Mouse (Mus musculus) limb, embryonic 14.5 days (tissue): ENCODE results near the gene Sh3bgrl. TPM values are rescaled to one million over a fixed set of nuclear protein-coding genes. Genes with fewer than 3 reads are reported as not detected.

Experiments used
- ATAC-seq: fragments of 200-750 bp; cut with Nextera tagmentation; 2 replicates; pipeline ENCODE4 v1.8.0; 2017; ENCODE audit warnings: low read depth, moderate number of reproducible peaks, moderate TSS enrichment; ENCODE audit not compliant: low FRiP score
- DNase-seq: peaks from one replicate; pipeline ENCODE4 v3.0.0-alpha.2; 2015; ENCODE audit warnings: low spot score
- H3K27ac ChIP-seq: fragments of 300-500 bp; sonication (generic); replicated peaks from 2 replicates; pipeline ENCODE4 v1.5.1; 2014; ENCODE audit warnings: low read depth, mild to moderate bottlenecking, low read length, moderate library complexity, mixed read lengths
- H3K27me3 ChIP-seq: fragments of 300-500 bp; sonication (generic); 2 replicates; pipeline ENCODE4 v1.6.1; 2014; ENCODE audit warnings: low read length, mixed read lengths; ENCODE audit not compliant: control insufficient read depth, insufficient read depth
- H3K36me3 ChIP-seq: fragments of 300-500 bp; sonication (generic); 2 replicates; pipeline ENCODE4 v1.6.1; 2014; ENCODE audit warnings: mild to moderate bottlenecking, low read length, moderate library complexity, mixed read lengths; ENCODE audit not compliant: control insufficient read depth, insufficient read depth
- H3K4me1 ChIP-seq: fragments of 300-500 bp; sonication (generic); 2 replicates; pipeline ENCODE4 v1.6.1; 2014; ENCODE audit warnings: antibody characterized with exemption, low read length, mixed read lengths; ENCODE audit not compliant: control insufficient read depth, insufficient read depth
- H3K4me2 ChIP-seq: fragments of 300-500 bp; sonication (generic); replicated peaks from 2 replicates; pipeline ENCODE4 v1.6.1; 2014; ENCODE audit warnings: low read depth, mild to moderate bottlenecking, low read length, moderate library complexity; ENCODE audit not compliant: severe bottlenecking
- H3K4me3 ChIP-seq: fragments of 300-500 bp; sonication (generic); replicated peaks from 2 replicates; pipeline ENCODE4 v1.5.1; 2014; ENCODE audit warnings: low read length
- H3K9ac ChIP-seq: fragments of 300-500 bp; sonication (generic); 2 replicates; pipeline ENCODE4 v1.6.1; 2014; ENCODE audit warnings: mild to moderate bottlenecking, low read depth, low read length, moderate library complexity; ENCODE audit not compliant: severe bottlenecking
- H3K9me3 ChIP-seq: fragments of 300-500 bp; sonication (generic); 2 replicates; pipeline ENCODE4 v1.6.1; 2016; ENCODE audit warnings: low read length; ENCODE audit not compliant: control insufficient read depth
- POLR2A ChIP-seq: fragments of 200-500 bp; IDR thresholded peaks from 2 replicates; pipeline ENCODE4 v1.8.0; 2012; ENCODE audit warnings: inconsistent platforms, mild to moderate bottlenecking, moderate library complexity, borderline replicate concordance; ENCODE audit not compliant: insufficient read depth, insufficient read length; ENCODE audit errors: extremely low read depth
- WGBS: fragments of 180-500 bp; shearing (Covaris S2); extraction: QIAGEN DNeasy Blood & Tissue Kit; methylation state at CpG from one replicate; pipeline ENCODE4 v1.1.7; 2014; 5-methylcytosine and 5-hydroxymethylcytosine counted together
- polyA plus RNA-seq, 2 experiments: library from polyadenylated mRNA; depleted of rRNA in 1 of 2; stranded (reverse) in 1 of 2; unstranded in 1 of 2; fragments of >200 nt; fragmentation: Nextera tagmentation in 1 of 2; extraction: Ambion mirVana in 1 of 2; gene quantifications; 2 replicates each; pipeline versions ENCODE4 v1.2.1 to v1.2.3; 2012 to 2014

Sh3bgrl gene
- polyA plus RNA-seq, 2 experiments, result 69.0 to 89.3 TPM

GRCm38 (mm10) chrX:109112885-109113284 is 17.7 kb downstream of the Sh3bgrl start:
- H3K4me3 ChIP-seq, result no peak overlapping the region
- no peak for TF ChIP-seq POLR2A
- H3K36me3 ChIP-seq, result no peaks in the 10 kb centered on the region
- H3K27ac ChIP-seq, result no peak overlapping the region
- 80% methylated on average over 1 of the region's 1 CpGs for WGBS
- no peaks in the 10 kb centered on the region for H3K9me3 ChIP-seq
- ATAC-seq (no peak), DNase-seq (no peak)
- H3K4me2 ChIP-seq, result no peak overlapping the region
- H3K9ac ChIP-seq, result no peak overlapping the region
- no peaks in the 10 kb centered on the region for H3K4me1 ChIP-seq
- H3K27me3 ChIP-seq, result no peaks in the 10 kb centered on the region

GRCm38 (mm10) chrX:109113401-109114280 is 18.5 kb downstream of the Sh3bgrl start:
- Histone ChIP-seq H3K27ac (no peak overlapping the region), H3K4me3 (no peak overlapping the region), H3K36me3 (no peaks in the 10 kb centered on the region), H3K4me2 (no peak overlapping the region), H3K9ac (no peak overlapping the region), H3K27me3 (no peaks in the 10 kb centered on the region), H3K9me3 (no peaks in the 10 kb centered on the region), H3K4me1 (no peaks in the 10 kb centered on the region)
- no peak for TF ChIP-seq POLR2A
- DNase-seq (no peak), ATAC-seq (no peak)
- 43% methylated on average over 7 of the region's 7 CpGs for WGBS

- 78% methylated on average over 14 of the region's 14 CpGs for WGBS
- no peaks in the 10 kb centered on the region for H3K36me3 ChIP-seq
- ATAC-seq, result no peak
Observed at GRCm38 (mm10) chrX:109119829-109120826, 25.0 kb downstream of the Sh3bgrl start.

GRCm38 (mm10) chrX:109121161-109121560 is 26.0 kb downstream of the Sh3bgrl start:
- Histone ChIP-seq H3K4me3 (no peak overlapping the region), H3K4me1 (no peaks in the 10 kb centered on the region), H3K9ac (no peak overlapping the region), H3K27ac (no peak overlapping the region), H3K36me3 (no peaks in the 10 kb centered on the region), H3K9me3 (no peaks in the 10 kb centered on the region), H3K27me3 (no peaks in the 10 kb centered on the region), H3K4me2 (no peak overlapping the region)
- DNase-seq, result no peak
- no peak for TF ChIP-seq POLR2A
- peak; percentile 50; the same call in 1 of the 2 replicates for ATAC-seq
- 36% methylated on average over 9 of the region's 9 CpGs for WGBS

More at GRCm38 (mm10) chrX:109119829-109120826, 25.0 kb downstream of the Sh3bgrl start:
- H3K9ac ChIP-seq, result no peak overlapping the region
- H3K9me3 ChIP-seq, result no peaks in the 10 kb centered on the region
- no peaks in the 10 kb centered on the region for H3K27me3 ChIP-seq
- H3K4me1 ChIP-seq, result no peaks in the 10 kb centered on the region
- TF ChIP-seq POLR2A, result no peak
- H3K4me3 ChIP-seq, result no peak overlapping the region
- no peak for DNase-seq
- H3K4me2 ChIP-seq, result no peak overlapping the region
- H3K27ac ChIP-seq, result no peak overlapping the region

- Histone ChIP-seq H3K36me3 (no peaks in the 10 kb centered on the region), H3K4me2 (no peak overlapping the region), H3K4me1 (no peaks in the 10 kb centered on the region), H3K4me3 (no peak overlapping the region), H3K27me3 (no peaks in the 10 kb centered on the region), H3K9ac (no peak overlapping the region), H3K27ac (no peak overlapping the region), H3K9me3 (no peaks in the 10 kb centered on the region)
- no peak for TF ChIP-seq POLR2A
- DNase-seq (no peak), ATAC-seq (no peak)
- WGBS, result 55% methylated on average over 1 of the region's 1 CpGs
Observed at GRCm38 (mm10) chrX:109122670-109123069, 27.5 kb downstream of the Sh3bgrl start.
